Mouse (Mus musculus): ENCODE data around the gene Gm9887.

GRCm38 (mm10) chr12:69420716-69421115 lies 48.5 kb upstream of the Gm9887 start:
- TF ChIP-seq POLR2A (IDR thresholded peaks at IDR 0.05; ENCODE audit: control insufficient read depth, extremely low read depth, insufficient read depth, low read length, poor library complexity) = no peak
- no peak for TF ChIP-seq CTCF (IDR thresholded peaks at IDR 0.05; ENCODE audit: borderline replicate concordance, control insufficient read depth, extremely low read depth, insufficient read depth, low read length, poor library complexity)

Data from thymus, adult 2 months (tissue).